Mouse (Mus musculus) cerebellum, postnatal 14 days (tissue): ENCODE data around the gene Gm3625.

Experiments used
- DNase-seq, 2 experiments: peaks; one replicate each; pipeline ENCODE4 v3.0.0; 2021; ENCODE audit warnings: mixed read lengths in 2 of 2

Gene Gm3625

GRCm38 (mm10) chr12:4592541-4593165, at the start of gene Gm3625, which contains the start of gene Itsn2:
Gm3625 (minus strand) TSS chr12:4592927.
Itsn2 (plus strand) TSS chr12:4592638.
- peak; percentile 74 for DNase-seq

- DNase-seq = no peak
These were observed 48.0 kb upstream of the Gm3625 start for GRCm38 (mm10) chr12:4640737-4641136.

GRCm38 (mm10) chr12:4638438-4638837, 45.7 kb upstream of the Gm3625 start:
- peak in 1 of 2 experiments; percentile 5 for DNase-seq

- DNase-seq = no peak
These were observed 40.2 kb upstream of the Gm3625 start for GRCm38 (mm10) chr12:4632957-4633356.

GRCm38 (mm10) chr12:4624201-4624600, 31.5 kb upstream of the Gm3625 start:
- DNase-seq = peak; percentile 27 to 35

- no peak for DNase-seq
These were observed 22.0 kb upstream of the Gm3625 start for GRCm38 (mm10) chr12:4614722-4615121.

GRCm38 (mm10) chr12:4606625-4607024, 13.9 kb upstream of the Gm3625 start:
- DNase-seq = no peak

- no peak for DNase-seq
These were observed 7.0 kb upstream of the Gm3625 start for GRCm38 (mm10) chr12:4599713-4600112.

- DNase-seq = no peak
These were observed 6.1 kb upstream of the Gm3625 start for GRCm38 (mm10) chr12:4598666-4599428.

GRCm38 (mm10) chr12:4595055-4595454, 2.3 kb upstream of the Gm3625 start:
- no peak for DNase-seq

GRCm38 (mm10) chr12:4593930-4594391, 1.2 kb upstream of the Gm3625 start:
- no peak for DNase-seq

- DNase-seq = peak; percentile 40 to 45
These were observed 621 bp upstream of the Gm3625 start for GRCm38 (mm10) chr12:4593166-4593929.

GRCm38 (mm10) chr12:4592025-4592424, 702 bp downstream of the Gm3625 start:
- DNase-seq = no peak

GRCm38 (mm10) chr12:4588603-4589002, 4.1 kb downstream of the Gm3625 start:
- peak; percentile 74 to 79 for DNase-seq

GRCm38 (mm10) chr12:4587846-4588245, 4.9 kb downstream of the Gm3625 start:
- DNase-seq = no peak

- no peak for DNase-seq
These were observed 10.4 kb downstream of the Gm3625 start for GRCm38 (mm10) chr12:4582326-4582725.

GRCm38 (mm10) chr12:4574065-4574464, 18.7 kb downstream of the Gm3625 start:
- DNase-seq = no peak

GRCm38 (mm10) chr12:4571864-4572263, 20.9 kb downstream of the Gm3625 start:
- DNase-seq = peak; percentile 21 to 30

- no peak for DNase-seq
These were observed 34.0 kb downstream of the Gm3625 start for GRCm38 (mm10) chr12:4558475-4559279.

GRCm38 (mm10) chr12:4558013-4558412, 34.7 kb downstream of the Gm3625 start:
- no peak for DNase-seq

- no peak for DNase-seq
These were observed 35.3 kb downstream of the Gm3625 start for GRCm38 (mm10) chr12:4557436-4557835.

GRCm38 (mm10) chr12:4556891-4557290, 35.8 kb downstream of the Gm3625 start:
- DNase-seq = no peak
